Mouse (Mus musculus) embryonic facial prominence, embryonic 10.5 days (tissue): ENCODE measurements at regions not wholly inside any gene's neighbourhood (a gene's known extent, or its start where the extent isn't known, plus 50 kb on each side); places are given as distances from the start of the nearest gene placed in this dataset.

Experiments used
- DNase-seq: peaks from one replicate; pipeline ENCODE4 v3.0.0-alpha.2; 2017; ENCODE audit warnings: low spot score
- H3K27ac ChIP-seq: fragments of 300-500 bp; sonication (generic); replicated peaks from 2 replicates; pipeline ENCODE4 v1.5.1; 2016; ENCODE audit warnings: mild to moderate bottlenecking
- H3K27me3 ChIP-seq: fragments of 300-500 bp; sonication (generic); replicated peaks from 2 replicates; pipeline ENCODE4 v1.6.1; 2016; ENCODE audit warnings: low read depth, mild to moderate bottlenecking; ENCODE audit not compliant: poor library complexity, severe bottlenecking
- H3K36me3 ChIP-seq: fragments of 300-500 bp; sonication (generic); replicated peaks from 2 replicates; pipeline ENCODE4 v1.6.1; 2016; ENCODE audit warnings: mild to moderate bottlenecking, moderate library complexity
- H3K4me1 ChIP-seq: fragments of 300-500 bp; sonication (generic); 2 replicates; pipeline ENCODE4 v1.6.1; 2016
- H3K4me3 ChIP-seq: fragments of 300-500 bp; sonication (generic); 2 replicates; pipeline ENCODE4 v1.5.1; 2016; ENCODE audit warnings: mild to moderate bottlenecking, moderate library complexity
- H3K9me3 ChIP-seq: fragments of 300-500 bp; sonication (generic); 2 replicates; pipeline ENCODE4 v1.6.1; 2016; ENCODE audit warnings: mild to moderate bottlenecking
- WGBS: fragments of 180-500 bp; shearing (Covaris S2); methylation state at CpG from one replicate; pipeline ENCODE4 v1.1.7; 2016; 5-methylcytosine and 5-hydroxymethylcytosine counted together

- peaks cover 6% of the 10 kb centered on the region for H3K4me1 ChIP-seq
- peaks cover 25% of the 10 kb centered on the region for H3K27me3 ChIP-seq
- H3K4me3 ChIP-seq, result no peak overlapping the region
- no peaks in the 10 kb centered on the region for H3K9me3 ChIP-seq
- H3K36me3 ChIP-seq, result no peaks in the 10 kb centered on the region
- H3K27ac ChIP-seq, result no peak overlapping the region
- no peak for DNase-seq
- 52% methylated on average over 3 of the region's 3 CpGs for WGBS
These were observed 114.5 kb downstream of the Dhx35 start for GRCm38 (mm10) chr2:158909086-158909485.

DNA sequence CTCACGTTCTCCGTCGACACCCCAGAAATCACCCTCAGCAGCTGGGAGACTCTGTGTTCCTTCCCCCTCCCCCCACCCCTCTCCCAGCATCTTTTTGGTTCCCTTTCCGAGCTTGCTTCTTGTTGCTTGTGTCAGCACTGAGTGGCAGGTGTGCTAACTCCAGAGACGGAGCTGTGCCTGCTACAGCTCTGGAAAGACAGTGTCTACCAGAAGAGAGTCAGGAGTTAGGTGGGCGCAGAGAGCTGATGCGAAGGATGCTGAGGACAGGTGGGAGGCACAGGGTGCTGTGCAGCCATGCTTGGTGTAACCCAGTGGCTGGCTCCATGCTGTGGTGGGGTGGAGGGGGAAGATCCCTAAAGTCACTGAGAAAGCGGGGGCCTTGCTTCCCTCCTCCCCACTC lies 115.7 kb downstream of the Dhx35 start:
- peaks cover 25% of the 10 kb centered on the region for H3K27me3 ChIP-seq
- no peaks in the 10 kb centered on the region for H3K36me3 ChIP-seq
- no peak overlapping the region for H3K27ac ChIP-seq
- no peak for DNase-seq
- no peaks in the 10 kb centered on the region for H3K9me3 ChIP-seq
- H3K4me3 ChIP-seq, result no peak overlapping the region
- H3K4me1 ChIP-seq, result 0 out of 2 replicates have a peak, but pooled peaks cover 3% of the 10 kb centered on the region
- 69% methylated on average over 8 of the region's 8 CpGs for WGBS

GRCm38 (mm10) chr2:158911191-158911590 lies 116.6 kb downstream of the Dhx35 start:
- WGBS, result 49% methylated on average over 7 of the region's 7 CpGs
- no peak overlapping the region for H3K4me3 ChIP-seq
- no peaks in the 10 kb centered on the region for H3K36me3 ChIP-seq
- no peaks in the 10 kb centered on the region for H3K9me3 ChIP-seq
- peaks cover 25% of the 10 kb centered on the region for H3K27me3 ChIP-seq
- 0 out of 2 replicates have a peak, but pooled peaks cover 3% of the 10 kb centered on the region for H3K4me1 ChIP-seq
- DNase-seq, result no peak
- no peak overlapping the region for H3K27ac ChIP-seq

GRCm38 (mm10) chr2:158912631-158913258 lies 118.1 kb downstream of the Dhx35 start:
- peak; percentile 74 for DNase-seq
- no peak overlapping the region for H3K27ac ChIP-seq
- no peaks in the 10 kb centered on the region for H3K36me3 ChIP-seq
- no peaks in the 10 kb centered on the region for H3K9me3 ChIP-seq
- 40% methylated on average over 9 of the region's 9 CpGs for WGBS
- peaks cover 25% of the 10 kb centered on the region for H3K27me3 ChIP-seq
- 0 out of 2 replicates have a peak, but pooled peaks cover 3% of the 10 kb centered on the region for H3K4me1 ChIP-seq
- H3K4me3 ChIP-seq, result no peak overlapping the region

DNA sequence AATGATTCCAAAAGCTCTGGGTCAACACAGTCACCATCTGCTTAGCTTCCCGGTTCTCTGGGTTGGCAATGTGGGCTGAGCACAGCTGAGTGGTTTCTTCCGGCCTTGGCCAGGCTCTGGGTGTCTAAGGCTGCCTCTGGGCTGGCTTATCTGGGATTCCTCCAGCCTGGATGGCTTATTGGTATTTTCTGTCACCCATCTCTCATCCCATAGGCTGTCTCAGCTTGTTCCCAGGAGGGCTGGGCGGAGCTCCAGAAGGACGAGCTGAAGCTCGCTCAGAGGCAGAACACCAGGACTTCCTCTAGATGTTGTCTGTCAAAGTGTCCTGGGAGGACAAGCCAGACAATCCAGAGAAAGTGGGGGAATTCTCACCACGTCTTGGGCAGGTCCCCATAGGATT lies 122.8 kb downstream of the Dhx35 start:
- WGBS, result 66% methylated on average over 6 of the region's 6 CpGs
- H3K27ac ChIP-seq, result no peak overlapping the region
- H3K4me1 ChIP-seq, result no peaks in the 10 kb centered on the region
- H3K36me3 ChIP-seq, result no peaks in the 10 kb centered on the region
- H3K27me3 ChIP-seq, result no peaks in the 10 kb centered on the region
- DNase-seq, result no peak
- no peaks in the 10 kb centered on the region for H3K9me3 ChIP-seq
- no peak overlapping the region for H3K4me3 ChIP-seq

DNA sequence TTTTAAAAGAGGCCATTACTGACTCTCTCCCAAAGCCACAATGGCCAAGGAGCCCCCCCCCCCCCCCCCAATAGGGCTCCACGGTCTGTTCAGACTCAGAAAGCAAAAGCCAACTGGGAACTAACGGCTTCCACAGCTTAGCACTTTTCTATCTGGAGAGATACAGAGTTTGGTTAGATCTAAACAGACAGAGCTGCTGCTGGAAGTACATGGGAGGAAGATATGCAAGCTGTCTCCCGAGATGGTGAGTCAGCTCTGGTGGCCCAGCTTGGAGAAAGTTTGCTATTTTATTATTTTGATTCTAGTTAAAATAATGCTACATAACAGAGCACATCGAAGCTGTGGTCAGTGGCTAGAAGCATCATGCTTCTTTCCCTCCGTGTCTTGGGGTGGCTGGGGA lies 123.7 kb downstream of the Dhx35 start:
- WGBS, result 84% methylated on average over 5 of the region's 5 CpGs
- H3K27me3 ChIP-seq, result no peaks in the 10 kb centered on the region
- DNase-seq, result no peak
- H3K4me3 ChIP-seq, result no peak overlapping the region
- no peak overlapping the region for H3K27ac ChIP-seq
- no peaks in the 10 kb centered on the region for H3K36me3 ChIP-seq
- no peaks in the 10 kb centered on the region for H3K9me3 ChIP-seq
- H3K4me1 ChIP-seq, result no peaks in the 10 kb centered on the region

- DNase-seq, result no peak
- 65% methylated on average over 12 of the region's 12 CpGs for WGBS
- no peaks in the 10 kb centered on the region for H3K36me3 ChIP-seq
- no peak overlapping the region for H3K27ac ChIP-seq
- H3K4me1 ChIP-seq, result no peaks in the 10 kb centered on the region
- H3K9me3 ChIP-seq, result no peaks in the 10 kb centered on the region
- no peak overlapping the region for H3K4me3 ChIP-seq
- no peaks in the 10 kb centered on the region for H3K27me3 ChIP-seq
These were observed 127.0 kb downstream of the Dhx35 start for GRCm38 (mm10) chr2:158921342-158922255.

DNA sequence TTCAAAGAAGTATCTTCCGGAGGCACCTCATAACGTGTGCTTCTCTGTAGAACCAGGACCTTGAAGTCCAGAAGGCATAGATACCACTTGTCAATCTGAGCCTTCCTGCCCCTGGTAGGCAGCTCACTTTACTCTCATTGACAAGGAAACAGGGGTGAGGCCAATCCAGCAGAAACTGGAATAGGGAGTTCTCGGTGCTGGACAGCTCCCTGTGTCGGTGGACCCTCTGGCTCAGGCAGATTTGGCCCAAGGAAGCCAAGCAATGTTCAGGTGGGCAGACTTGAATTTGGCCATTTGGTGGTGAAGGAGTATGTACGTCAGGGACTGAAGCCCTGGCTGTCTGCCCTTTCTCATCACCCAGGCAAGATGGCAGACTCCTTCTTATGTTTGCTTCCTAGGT lies 128.2 kb downstream of the Dhx35 start:
- 50% methylated on average over 5 of the region's 5 CpGs for WGBS
- peak; percentile 59 for DNase-seq
- no peaks in the 10 kb centered on the region for H3K4me1 ChIP-seq
- no peak overlapping the region for H3K27ac ChIP-seq
- H3K27me3 ChIP-seq, result no peaks in the 10 kb centered on the region
- H3K4me3 ChIP-seq, result no peak overlapping the region
- H3K36me3 ChIP-seq, result no peaks in the 10 kb centered on the region
- H3K9me3 ChIP-seq, result no peaks in the 10 kb centered on the region

- no peaks in the 10 kb centered on the region for H3K9me3 ChIP-seq
- H3K36me3 ChIP-seq, result no peaks in the 10 kb centered on the region
- H3K27me3 ChIP-seq, result no peaks in the 10 kb centered on the region
- no peak overlapping the region for H3K4me3 ChIP-seq
- 82% methylated on average over 9 of the region's 9 CpGs for WGBS
- DNase-seq, result no peak
- H3K4me1 ChIP-seq, result no peaks in the 10 kb centered on the region
- no peak overlapping the region for H3K27ac ChIP-seq
These were observed 134.9 kb downstream of the Dhx35 start for GRCm38 (mm10) chr2:158929507-158929906.

DNA sequence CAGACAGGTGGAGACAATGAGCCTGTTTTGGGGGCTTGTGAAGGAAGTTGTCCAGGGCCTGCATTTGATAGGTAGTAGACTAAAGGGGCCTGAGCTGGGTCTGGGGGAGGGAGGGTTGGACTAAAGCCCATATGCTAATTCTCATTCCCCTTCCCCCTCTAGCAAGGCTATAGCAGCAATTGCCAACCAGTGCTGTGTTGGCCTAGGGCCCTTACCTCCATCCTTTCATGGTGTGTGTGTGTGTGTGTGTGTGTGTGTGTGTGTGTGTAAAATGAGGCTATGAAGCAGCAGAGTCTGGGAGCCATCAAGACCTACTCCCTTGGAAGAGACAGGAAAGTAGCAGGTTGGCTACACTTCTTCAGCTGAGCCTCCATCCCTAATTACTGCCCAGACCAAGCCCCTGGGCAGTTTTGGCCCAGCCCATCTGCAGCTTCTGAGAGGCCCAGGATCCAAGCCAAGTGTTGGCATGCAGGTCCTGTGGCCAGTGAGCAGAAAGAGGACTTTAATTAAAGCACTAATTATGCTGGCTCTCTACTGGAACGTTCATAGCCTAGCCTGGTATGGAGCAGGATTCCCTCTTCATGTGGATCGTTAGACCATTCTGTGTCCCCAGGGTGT lies 143.4 kb downstream of the Dhx35 start:
- WGBS, result 83% methylated on average over 2 of the region's 2 CpGs
- no peak overlapping the region for H3K4me3 ChIP-seq
- H3K4me1 ChIP-seq, result no peaks in the 10 kb centered on the region
- no peaks in the 10 kb centered on the region for H3K9me3 ChIP-seq
- no peaks in the 10 kb centered on the region for H3K27me3 ChIP-seq
- no peak for DNase-seq
- no peak overlapping the region for H3K27ac ChIP-seq
- H3K36me3 ChIP-seq, result no peaks in the 10 kb centered on the region

DNA sequence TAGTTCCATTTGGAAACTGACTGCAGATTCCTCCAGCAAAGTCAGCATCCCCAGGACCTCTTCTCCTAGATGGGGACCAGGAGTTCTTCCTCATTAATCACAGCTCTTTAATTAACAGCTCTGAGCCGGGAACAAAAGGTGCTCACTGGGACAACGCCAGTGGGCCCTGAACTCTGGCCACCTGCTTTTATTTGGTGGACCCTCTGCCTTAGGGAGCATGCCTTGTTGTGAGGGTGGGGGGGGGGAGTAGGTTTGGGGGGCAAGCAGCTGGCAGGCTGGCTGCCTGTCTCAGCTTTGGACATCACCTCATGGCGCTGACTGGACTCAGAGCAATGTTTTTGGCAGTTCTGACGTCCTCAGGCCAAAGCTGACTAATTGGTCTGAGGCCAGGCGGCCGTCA lies 154.8 kb downstream of the Dhx35 start:
- WGBS, result 34% methylated on average over 6 of the region's 6 CpGs
- H3K27ac ChIP-seq, result no peak overlapping the region

GRCm38 (mm10) chr2:158951061-158951460 lies 156.5 kb downstream of the Dhx35 start:
- H3K36me3 ChIP-seq, result no peaks in the 10 kb centered on the region
- 0 out of 2 replicates have a peak, but pooled peaks cover 3% of the 10 kb centered on the region for H3K4me1 ChIP-seq
- DNase-seq, result peak; percentile 53
- no peak overlapping the region for H3K27ac ChIP-seq
- 37% methylated on average over 3 of the region's 3 CpGs for WGBS
- no peaks in the 10 kb centered on the region for H3K9me3 ChIP-seq
- no peak overlapping the region for H3K4me3 ChIP-seq
- no peaks in the 10 kb centered on the region for H3K27me3 ChIP-seq

More for the DNA sequence above, 154.8 kb downstream of the Dhx35 start:
- DNase-seq, result no peak
- Histone ChIP-seq H3K4me1 (0 out of 2 replicates have a peak, but pooled peaks cover 3% of the 10 kb centered on the region), H3K9me3 (no peaks in the 10 kb centered on the region), H3K27me3 (no peaks in the 10 kb centered on the region), H3K36me3 (no peaks in the 10 kb centered on the region), H3K4me3 (no peak overlapping the region)
